Mouse (Mus musculus): ENCODE results near the gene Arhgap10. TPM values are rescaled to one million over a fixed set of nuclear protein-coding genes. Genes with fewer than 3 reads are reported as not detected.
A peak's percentile ranks its signal among the peaks of the same experiment; 100 is the strongest.

Gene Arhgap10
- total RNA-seq, 1 experiment from 2014 or later: 14.1 TPM

DNA sequence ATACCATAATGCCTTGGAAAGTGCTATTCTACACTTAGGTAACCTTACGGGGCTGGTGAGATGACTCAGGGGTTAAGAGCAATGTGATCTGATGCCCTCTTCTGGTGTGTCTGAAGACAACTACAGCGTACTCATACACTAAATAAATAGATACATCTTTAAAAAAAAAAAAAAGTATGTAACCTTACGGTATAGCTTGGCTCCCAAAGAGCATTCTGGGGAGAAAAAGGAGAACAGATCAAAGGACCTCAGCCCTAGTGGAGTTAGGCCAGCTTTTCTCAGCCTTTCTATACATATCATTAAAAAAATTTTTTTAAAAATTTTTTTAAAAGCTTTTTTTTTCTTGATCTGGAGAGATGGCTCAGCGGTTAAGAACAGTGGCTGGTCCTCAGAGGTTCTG is 2.8 kb upstream of the Arhgap10 start:
- ATAC-seq (ENCODE audit: extremely low read depth, insufficient number of reproducible peaks, low FRiP score, poor library complexity, severe bottlenecking): no peak

DNA sequence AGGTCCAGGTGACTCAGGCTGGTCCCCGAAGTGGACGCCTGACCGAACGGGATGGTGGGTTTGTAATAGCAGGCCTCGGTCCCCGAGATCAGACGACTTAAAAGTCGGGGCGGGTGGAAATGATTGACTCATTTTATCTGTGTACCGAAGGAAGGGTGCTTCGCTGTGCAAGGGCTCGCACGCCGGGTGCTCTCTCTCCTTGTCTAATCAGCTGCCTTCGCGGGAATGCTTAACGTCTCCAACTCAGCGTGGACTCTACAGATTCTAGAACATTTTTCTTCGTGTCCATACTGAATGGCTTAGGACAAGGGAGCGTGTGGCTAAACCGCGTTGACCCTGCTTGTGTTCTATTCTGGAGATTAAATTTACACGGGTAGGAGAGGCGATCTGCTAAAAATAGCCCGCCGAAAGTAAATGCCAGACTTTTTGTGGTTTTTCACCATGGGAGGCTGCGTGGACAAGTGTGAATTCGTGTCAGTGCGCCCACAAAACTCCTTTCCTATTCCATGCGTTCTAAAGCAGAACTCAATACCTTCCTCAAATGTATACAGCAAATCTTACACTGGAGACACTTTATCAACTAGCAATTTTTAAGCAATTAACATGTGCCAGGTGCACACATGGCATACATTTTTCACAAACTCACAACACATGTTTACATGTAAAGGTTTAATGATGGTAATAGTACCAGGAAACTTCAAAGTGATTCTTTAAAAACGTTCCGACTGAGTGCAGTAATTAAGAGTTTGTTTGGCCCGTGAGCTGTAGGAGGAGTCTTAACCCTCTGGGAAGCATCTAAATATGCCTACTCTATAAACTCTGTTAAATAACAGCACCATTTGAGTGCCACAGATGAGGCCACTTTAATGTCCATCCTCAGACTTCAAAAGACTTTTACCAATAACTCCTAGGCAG is 705 bp upstream of the Arhgap10 start:
- ATAC-seq (ENCODE audit: extremely low read depth, insufficient number of reproducible peaks, low FRiP score, poor library complexity, severe bottlenecking): no peak

- no peak for ATAC-seq (ENCODE audit: extremely low read depth, insufficient number of reproducible peaks, low FRiP score, poor library complexity, severe bottlenecking)
Measured at GRCm38 (mm10) chr8:77516845-77517244, 908 bp downstream of the Arhgap10 start.

DNA sequence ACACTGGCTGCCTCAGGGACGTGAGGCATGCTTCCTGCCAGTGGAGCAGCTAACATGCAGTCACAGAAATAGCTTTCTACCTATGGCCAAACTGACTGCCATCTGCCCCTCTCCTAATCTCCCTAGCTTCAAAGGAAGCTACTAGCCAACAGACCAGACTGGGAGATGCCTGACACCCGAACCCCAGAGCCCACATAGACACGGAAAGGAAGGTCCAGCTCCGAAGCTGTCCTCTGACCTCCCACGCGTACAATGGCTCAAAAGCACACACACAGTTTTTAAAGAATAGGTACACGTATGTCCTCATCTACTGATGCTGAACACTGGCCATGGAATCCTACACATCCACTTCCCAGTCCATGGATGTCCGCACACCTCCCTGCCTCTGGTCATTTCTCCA is 2.0 kb downstream of the Arhgap10 start:
- ATAC-seq (ENCODE audit: extremely low read depth, insufficient number of reproducible peaks, low FRiP score, poor library complexity, severe bottlenecking): no peak

DNA sequence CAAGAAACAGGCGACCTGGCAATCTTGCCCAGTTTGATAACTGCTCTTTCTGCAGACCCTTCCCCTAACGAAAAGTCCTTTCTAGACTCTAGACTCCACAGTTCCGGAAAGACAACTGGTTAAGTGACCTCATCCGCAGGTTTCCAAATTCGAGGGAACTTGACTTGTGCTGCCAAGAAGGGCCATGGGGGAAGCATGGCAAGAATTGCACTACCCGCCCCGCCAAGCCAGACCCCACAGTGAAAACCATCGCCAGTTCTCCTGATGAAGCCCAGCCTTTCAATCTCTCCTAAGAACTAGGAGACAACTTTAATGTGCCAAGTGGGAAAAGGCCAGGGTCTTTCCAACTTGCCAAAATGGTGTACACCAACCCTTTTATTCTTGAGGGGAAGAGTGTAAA is 2.6 kb downstream of the Arhgap10 start:
- ATAC-seq (ENCODE audit: extremely low read depth, insufficient number of reproducible peaks, low FRiP score, poor library complexity, severe bottlenecking): no peak

DNA sequence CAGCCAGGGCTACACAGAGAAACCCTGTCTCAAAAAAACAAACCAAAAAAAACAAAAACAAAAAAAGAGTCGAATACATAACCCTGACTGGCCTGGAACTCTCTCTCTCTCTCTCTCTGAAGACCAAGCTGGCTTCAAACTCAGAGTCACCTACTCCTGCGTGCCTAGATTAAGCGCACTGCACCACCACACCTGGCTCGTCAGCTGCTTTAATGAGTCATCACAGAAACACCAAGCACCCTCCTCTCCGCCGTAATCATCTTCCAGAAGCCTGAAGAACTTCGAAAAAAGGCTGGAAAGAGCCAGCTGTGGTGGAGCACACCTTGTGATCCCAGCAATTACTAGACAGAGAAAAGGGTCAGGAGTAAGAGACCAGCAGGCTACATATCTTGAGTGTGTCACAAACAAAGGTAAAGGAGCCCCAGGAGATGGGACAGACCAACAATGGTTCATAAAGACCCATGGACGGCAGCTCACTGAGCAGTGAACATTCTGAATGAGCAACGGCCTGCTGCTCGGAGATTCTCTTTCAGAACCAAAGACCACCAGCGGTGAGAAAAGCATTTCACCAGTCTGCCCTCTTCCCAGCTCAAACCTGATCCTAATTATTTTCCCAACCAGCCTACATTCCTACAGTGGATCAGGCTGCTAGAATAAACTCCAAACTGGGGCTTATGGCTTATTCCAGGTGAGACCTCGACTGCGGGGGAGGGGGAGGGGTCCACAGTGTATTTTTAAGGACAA is 5.8 kb downstream of the Arhgap10 start:
- ATAC-seq (ENCODE audit: extremely low read depth, insufficient number of reproducible peaks, low FRiP score, poor library complexity, severe bottlenecking): no peak

- ATAC-seq (ENCODE audit: extremely low read depth, insufficient number of reproducible peaks, low FRiP score, poor library complexity, severe bottlenecking): no peak
Measured at GRCm38 (mm10) chr8:77510426-77510825, 7.3 kb downstream of the Arhgap10 start.

- peak; percentile 50; the same call in 1 of the 2 replicates for ATAC-seq (ENCODE audit: extremely low read depth, insufficient number of reproducible peaks, low FRiP score, poor library complexity, severe bottlenecking)
Measured at GRCm38 (mm10) chr8:77509044-77509443, 8.7 kb downstream of the Arhgap10 start.

GRCm38 (mm10) chr8:77507510-77508035 is 10.2 kb downstream of the Arhgap10 start:
- ATAC-seq (ENCODE audit: extremely low read depth, insufficient number of reproducible peaks, low FRiP score, poor library complexity, severe bottlenecking): no peak

- no peak for ATAC-seq (ENCODE audit: extremely low read depth, insufficient number of reproducible peaks, low FRiP score, poor library complexity, severe bottlenecking)
Measured at GRCm38 (mm10) chr8:77506539-77506938, 11.2 kb downstream of the Arhgap10 start.

- no peak for ATAC-seq (ENCODE audit: extremely low read depth, insufficient number of reproducible peaks, low FRiP score, poor library complexity, severe bottlenecking)
Measured at GRCm38 (mm10) chr8:77502547-77502946, 15.2 kb downstream of the Arhgap10 start.

DNA sequence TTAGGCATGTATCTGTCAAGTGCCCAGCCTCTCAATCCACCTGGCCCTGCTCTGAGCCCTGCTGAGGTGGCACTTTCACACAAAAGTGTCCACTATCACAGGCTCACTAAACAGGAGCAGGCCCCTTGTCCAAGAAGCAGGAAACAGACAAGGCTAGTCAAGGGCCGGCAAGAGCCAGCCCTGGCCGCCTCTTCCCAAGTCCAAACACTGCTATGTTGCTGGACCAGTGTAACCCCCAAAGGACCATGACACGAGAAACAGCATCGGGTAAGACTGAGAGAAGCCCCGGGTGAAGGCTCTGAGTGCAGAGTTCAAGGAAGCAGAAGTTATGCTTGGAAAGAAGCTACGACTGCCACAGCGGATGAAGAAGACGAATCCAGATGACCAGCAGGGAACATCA is 16.6 kb downstream of the Arhgap10 start:
- ATAC-seq (ENCODE audit: extremely low read depth, insufficient number of reproducible peaks, low FRiP score, poor library complexity, severe bottlenecking): no peak

GRCm38 (mm10) chr8:77500264-77500663 is 17.5 kb downstream of the Arhgap10 start:
- ATAC-seq (ENCODE audit: extremely low read depth, insufficient number of reproducible peaks, low FRiP score, poor library complexity, severe bottlenecking): no peak

- no peak for ATAC-seq (ENCODE audit: extremely low read depth, insufficient number of reproducible peaks, low FRiP score, poor library complexity, severe bottlenecking)
Measured at GRCm38 (mm10) chr8:77497442-77497841, 20.3 kb downstream of the Arhgap10 start.

DNA sequence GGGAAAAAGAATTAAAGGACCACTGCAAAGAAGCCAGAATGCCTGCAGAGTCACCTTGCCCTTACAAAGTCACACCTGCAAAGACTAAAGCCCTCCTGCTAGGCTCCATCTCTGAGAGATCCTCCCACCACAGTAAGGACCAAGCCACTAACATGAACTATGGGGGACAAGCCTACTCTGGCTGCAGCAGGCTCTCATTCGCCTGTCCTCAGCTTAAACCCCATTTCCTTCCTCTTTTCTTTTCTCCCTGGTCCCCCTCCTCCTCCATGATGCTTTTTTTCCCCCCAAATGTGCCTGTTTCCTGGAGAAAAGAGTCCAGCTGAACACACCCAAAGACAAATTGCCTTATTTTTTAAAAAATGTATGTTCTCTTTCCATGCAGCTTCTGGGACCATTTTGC is 21.5 kb downstream of the Arhgap10 start:
- ATAC-seq (ENCODE audit: extremely low read depth, insufficient number of reproducible peaks, low FRiP score, poor library complexity, severe bottlenecking): no peak

DNA sequence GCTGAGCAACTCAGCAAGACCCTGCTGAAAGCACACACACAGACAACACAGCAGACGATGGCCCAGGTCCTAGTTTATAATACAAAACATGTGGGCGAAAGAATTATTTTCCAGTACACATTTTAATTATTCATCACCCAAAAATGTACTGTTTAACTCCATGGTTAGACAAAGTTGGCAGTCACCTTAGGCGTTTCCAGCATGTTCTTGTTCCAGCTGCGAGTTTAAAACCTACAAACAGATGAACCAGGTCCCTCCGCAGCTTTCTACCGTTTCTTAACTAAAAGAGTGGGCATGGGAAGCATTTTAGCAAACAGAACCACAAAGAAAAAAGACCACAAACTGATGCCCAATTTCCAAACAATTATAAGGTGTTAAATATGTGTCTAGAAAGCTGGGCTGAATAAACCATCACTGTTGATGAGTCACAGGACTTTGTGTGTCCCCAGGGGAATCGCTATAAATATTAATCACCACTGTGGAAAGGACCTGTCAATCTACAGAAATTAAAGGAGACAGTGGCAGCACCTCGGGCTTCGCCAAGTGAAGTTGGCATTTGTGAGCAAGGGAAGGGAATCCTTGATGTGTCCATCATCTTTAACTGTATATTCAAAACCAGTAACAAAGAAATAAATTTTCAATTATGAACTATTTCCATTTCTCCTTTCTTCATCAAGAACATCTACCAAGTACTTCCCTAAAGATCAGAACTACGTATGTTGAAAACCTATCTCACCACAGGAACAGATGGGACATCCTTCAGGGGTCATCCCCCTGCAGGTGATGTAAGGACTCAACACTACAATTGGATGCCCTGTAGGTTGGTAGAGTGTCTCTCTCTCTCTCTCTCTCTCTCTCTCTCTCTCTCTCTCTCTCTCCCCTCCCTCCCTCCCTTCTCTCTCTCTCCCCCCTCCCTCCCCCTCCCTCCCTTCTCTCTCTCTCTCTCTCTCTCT is 23.1 kb downstream of the Arhgap10 start:
- ATAC-seq (ENCODE audit: extremely low read depth, insufficient number of reproducible peaks, low FRiP score, poor library complexity, severe bottlenecking): no peak

- no peak for ATAC-seq (ENCODE audit: extremely low read depth, insufficient number of reproducible peaks, low FRiP score, poor library complexity, severe bottlenecking)
Measured at GRCm38 (mm10) chr8:77492356-77493058, 25.2 kb downstream of the Arhgap10 start.

DNA sequence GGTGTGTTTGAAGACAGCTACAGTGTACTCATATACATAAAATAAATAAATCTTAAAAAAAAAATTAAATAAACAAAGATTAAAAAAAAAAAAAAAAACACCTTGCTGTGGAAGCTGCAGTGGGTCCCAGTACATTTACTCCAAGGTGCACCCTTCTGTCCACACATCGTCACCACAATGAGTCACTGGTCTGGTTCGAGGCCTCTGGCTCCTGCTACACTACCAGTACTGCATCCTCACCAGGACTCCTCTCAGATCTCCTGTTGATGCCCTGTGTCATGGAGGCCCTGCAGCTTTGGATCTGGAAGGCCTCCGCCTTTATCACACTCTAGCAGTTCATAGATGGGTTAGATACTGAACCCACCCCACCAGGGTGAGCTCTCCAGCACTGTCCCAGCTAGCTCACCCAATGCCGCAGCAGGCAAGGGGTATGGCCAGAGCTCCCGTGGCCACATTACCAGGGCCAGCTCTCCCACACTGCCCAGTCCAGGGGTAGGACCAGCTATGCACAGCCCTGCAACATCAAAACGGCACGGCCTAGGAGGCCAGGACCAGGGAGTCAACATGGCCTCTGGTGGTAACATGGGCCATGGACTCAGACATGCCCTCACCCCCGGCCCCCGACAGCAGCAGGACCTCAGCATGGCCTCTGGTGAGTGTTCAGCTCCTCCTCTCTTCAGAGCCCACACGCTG is 26.4 kb downstream of the Arhgap10 start:
- no peak for ATAC-seq (ENCODE audit: extremely low read depth, insufficient number of reproducible peaks, low FRiP score, poor library complexity, severe bottlenecking)

Data from neutrophil, adult 5-6 weeks (primary cell).